Mouse (Mus musculus) forebrain, embryonic 14.5 days (tissue): ENCODE results near the gene Klhl11. TPM values are rescaled to one million over a fixed set of nuclear protein-coding genes. Genes with fewer than 3 reads are reported as not detected.

Experiments used
- ATAC-seq: fragments of 200-750 bp; cut with Nextera tagmentation; 2 replicates; pipeline ENCODE4 v1.8.0; 2017; ENCODE audit warnings: mild to moderate bottlenecking, moderate library complexity
- DNase-seq: peaks from one replicate; pipeline ENCODE4 v3.0.0-alpha.2; 2015; ENCODE audit warnings: low spot score
- H3K27ac ChIP-seq: fragments of 300-500 bp; sonication (generic); 2 replicates; pipeline ENCODE4 v1.5.1; 2014; ENCODE audit warnings: low read depth, mild to moderate bottlenecking, control low read depth, low read length, moderate library complexity
- H3K27me3 ChIP-seq: fragments of 300-500 bp; sonication (generic); replicated peaks from 2 replicates; pipeline ENCODE4 v1.6.1; 2014; ENCODE audit warnings: low read length, control low read depth, mixed read lengths; ENCODE audit not compliant: control insufficient read depth, insufficient read depth
- H3K36me3 ChIP-seq: fragments of 300-500 bp; sonication (generic); 2 replicates; pipeline ENCODE4 v1.6.1; 2014; ENCODE audit warnings: low read length, control low read depth; ENCODE audit not compliant: control insufficient read depth, insufficient read depth
- H3K4me1 ChIP-seq: fragments of 300-500 bp; sonication (generic); 2 replicates; pipeline ENCODE4 v1.6.1; 2014; ENCODE audit warnings: antibody characterized with exemption, low read length, control low read depth; ENCODE audit not compliant: control insufficient read depth, insufficient read depth
- H3K4me2 ChIP-seq: fragments of 300-500 bp; sonication (generic); 2 replicates; pipeline ENCODE4 v1.6.1; 2014; ENCODE audit warnings: mild to moderate bottlenecking, control low read depth, low read length
- H3K4me3 ChIP-seq: fragments of 300-500 bp; sonication (generic); 2 replicates; pipeline ENCODE4 v1.5.1; 2014; ENCODE audit warnings: low read depth, low read length, control low read depth
- H3K9ac ChIP-seq: fragments of 300-500 bp; sonication (generic); 2 replicates; pipeline ENCODE4 v1.6.1; 2014; ENCODE audit warnings: mild to moderate bottlenecking, low read length, control low read depth, moderate library complexity
- H3K9me3 ChIP-seq: fragments of 300-500 bp; sonication (generic); replicated peaks from 2 replicates; pipeline ENCODE4 v1.6.1; 2016; ENCODE audit warnings: low read length, control low read depth, mixed read lengths; ENCODE audit not compliant: control insufficient read depth
- WGBS: fragments of 180-500 bp; shearing (Covaris S2); extraction: QIAGEN DNeasy Blood & Tissue Kit; methylation state at CpG from one replicate; pipeline ENCODE4 v1.1.7; 2014; 5-methylcytosine and 5-hydroxymethylcytosine counted together
- polyA plus RNA-seq: library from polyadenylated mRNA; unstranded; fragments of >200 nt; fragmentation: Nextera tagmentation; extraction: Ambion mirVana; gene quantifications from 2 replicates; pipeline ENCODE4 v1.2.1, GENCODE M21; 2014

Gene Klhl11
- polyA plus RNA-seq, 1 experiment from 2014 or later: 15.2 TPM

DNA sequence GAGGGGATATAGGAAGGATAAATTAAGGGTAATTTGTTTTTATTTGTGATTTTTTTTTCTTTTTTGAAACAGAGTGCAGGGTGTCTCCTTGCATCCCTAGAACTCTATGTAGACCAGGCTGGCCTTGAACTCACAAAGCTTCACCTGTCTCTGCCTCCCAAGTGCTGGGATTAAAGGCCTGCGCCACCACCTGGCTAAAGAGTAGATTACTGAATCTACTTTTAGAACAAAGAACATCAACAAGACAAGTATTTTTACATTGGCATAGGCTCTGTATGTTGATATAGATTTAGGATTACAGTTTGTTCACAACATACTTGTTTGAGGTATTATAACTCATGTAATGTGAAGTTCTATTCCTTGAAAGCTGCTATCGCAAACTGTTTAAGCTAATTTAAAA, 38.0 kb upstream of the Klhl11 start:
- DNase-seq: no peak
- Histone ChIP-seq H3K4me2 (no peak overlapping the region), H3K4me1 (no peaks in the 10 kb centered on the region), H3K27me3 (no peaks in the 10 kb centered on the region), H3K4me3 (no peak overlapping the region), H3K36me3 (peaks cover 95% of the 10 kb centered on the region), H3K9ac (no peak overlapping the region), H3K9me3 (no peaks in the 10 kb centered on the region), H3K27ac (no peak overlapping the region)
- WGBS: 90% methylated on average over 2 of the region's 2 CpGs
- ATAC-seq: no peak

DNA sequence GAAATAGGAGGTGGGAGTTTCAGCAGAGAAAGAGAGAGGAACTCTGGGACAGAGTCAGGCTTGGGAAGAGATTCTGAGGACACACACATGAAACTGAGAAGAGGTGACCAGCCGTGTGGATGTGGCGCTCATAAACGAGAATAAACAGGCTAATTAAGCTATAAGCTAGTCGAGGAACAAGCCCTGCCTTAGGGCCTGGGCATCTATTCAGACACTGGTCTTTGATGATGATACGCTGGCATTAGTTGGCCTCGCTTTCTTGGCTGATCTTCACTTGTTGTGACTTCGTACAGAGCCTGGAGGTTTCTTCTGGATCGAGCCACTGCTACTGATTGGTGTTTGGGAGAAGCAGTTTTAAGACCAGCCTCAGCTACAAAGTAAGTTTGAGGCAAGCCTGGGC, 33.5 kb upstream of the Klhl11 start:
- Histone ChIP-seq H3K9me3 (no peaks in the 10 kb centered on the region), H3K4me2 (no peak overlapping the region), H3K27ac (no peak overlapping the region), H3K36me3 (peaks cover 95% of the 10 kb centered on the region), H3K9ac (no peak overlapping the region), H3K4me3 (no peak overlapping the region), H3K4me1 (no peaks in the 10 kb centered on the region), H3K27me3 (no peaks in the 10 kb centered on the region)
- DNase-seq (no peak), ATAC-seq (no peak)
- WGBS: 90% methylated on average over 8 of the region's 8 CpGs

DNA sequence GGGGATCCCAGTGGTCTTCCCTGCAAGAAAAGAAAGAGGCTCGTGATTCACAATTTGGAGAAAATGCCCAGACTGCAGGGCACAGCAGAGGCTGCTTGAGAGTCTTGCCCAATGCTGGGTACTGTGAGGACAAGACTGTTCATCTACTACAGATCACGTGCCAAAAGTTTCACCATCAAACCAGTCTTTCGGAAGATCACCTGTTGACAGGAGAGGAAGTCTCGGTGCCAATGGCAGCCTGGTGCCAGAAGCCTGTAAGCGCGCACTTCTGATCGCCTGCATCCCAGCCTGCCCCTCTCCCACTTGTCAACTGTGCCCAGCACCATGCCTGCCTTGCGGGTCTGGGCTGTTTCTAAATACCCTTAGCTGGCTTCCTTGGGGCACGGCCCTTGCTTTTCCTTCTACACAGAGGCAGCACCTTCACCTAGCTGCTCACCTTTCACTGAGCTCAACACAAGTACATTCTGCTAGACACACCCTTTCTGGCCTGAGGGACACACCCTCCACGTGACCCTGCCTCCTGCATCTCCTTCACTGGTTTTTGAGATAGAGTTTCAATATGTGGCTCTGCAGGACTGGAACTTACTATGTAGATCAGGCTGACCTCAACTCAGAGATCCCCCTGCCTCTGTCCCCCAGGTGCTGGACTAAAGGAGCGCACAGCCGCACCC, 32.6 kb upstream of the Klhl11 start:
- no peak for DNase-seq
- no peak for ATAC-seq
- H3K36me3 ChIP-seq: peaks cover 99% of the 10 kb centered on the region
- no peak overlapping the region for H3K27ac ChIP-seq
- WGBS: 96% methylated on average over 12 of the region's 12 CpGs
- no peaks in the 10 kb centered on the region for H3K9me3 ChIP-seq
- no peak overlapping the region for H3K4me2 ChIP-seq
- no peaks in the 10 kb centered on the region for H3K27me3 ChIP-seq
- no peaks in the 10 kb centered on the region for H3K4me1 ChIP-seq
- no peak overlapping the region for H3K9ac ChIP-seq
- no peak overlapping the region for H3K4me3 ChIP-seq

DNA sequence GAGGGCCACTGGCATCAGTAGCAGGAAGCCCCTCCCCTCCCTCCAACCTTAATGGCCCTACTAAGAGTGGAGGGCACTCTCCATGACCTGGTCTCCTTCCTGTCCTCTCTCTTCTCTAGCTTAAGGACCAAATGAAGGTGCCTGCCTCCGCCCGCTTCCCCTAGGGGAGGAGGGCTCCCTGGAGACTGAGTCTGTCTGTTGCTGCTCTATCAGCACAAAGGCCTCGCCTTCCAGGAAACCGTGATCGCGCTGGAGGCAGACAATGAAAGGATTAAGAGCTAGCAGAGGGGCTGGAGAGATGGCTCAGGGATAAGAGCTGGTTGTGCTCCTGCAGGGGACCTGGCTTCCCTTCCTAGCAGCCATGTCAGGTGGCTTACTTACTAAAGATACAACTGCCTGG, 28.8 kb upstream of the Klhl11 start:
- H3K27me3 ChIP-seq: no peaks in the 10 kb centered on the region
- no peaks in the 10 kb centered on the region for H3K9me3 ChIP-seq
- no peak overlapping the region for H3K27ac ChIP-seq
- no peak overlapping the region for H3K4me3 ChIP-seq
- H3K4me1 ChIP-seq: no peaks in the 10 kb centered on the region
- DNase-seq: no peak
- no peak for ATAC-seq
- H3K4me2 ChIP-seq: no peak overlapping the region
- peaks cover 100% of the 10 kb centered on the region for H3K36me3 ChIP-seq
- H3K9ac ChIP-seq: no peak overlapping the region
- 7% methylated on average over 6 of the region's 6 CpGs for WGBS

DNA sequence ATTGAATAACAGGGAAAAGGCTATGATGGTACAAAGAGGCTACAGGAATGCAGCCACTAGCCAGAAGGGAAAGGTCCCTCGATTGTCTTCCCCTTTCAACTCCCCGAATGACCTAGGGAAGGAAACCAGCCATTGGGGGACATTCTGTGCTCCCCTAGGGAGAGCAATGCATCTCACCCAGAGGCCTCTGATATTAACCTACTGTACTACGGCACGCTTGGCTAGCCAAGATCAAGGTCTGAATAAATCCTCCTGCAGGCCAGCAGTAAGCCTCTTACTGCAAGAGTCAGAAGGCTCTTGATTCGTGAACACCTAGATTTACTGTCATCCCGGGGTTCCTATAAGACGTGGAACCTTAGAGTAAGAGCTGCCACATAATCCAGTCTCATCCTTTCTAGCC, 28.1 kb upstream of the Klhl11 start:
- ATAC-seq: no peak
- H3K4me1 ChIP-seq: no peaks in the 10 kb centered on the region

DNA sequence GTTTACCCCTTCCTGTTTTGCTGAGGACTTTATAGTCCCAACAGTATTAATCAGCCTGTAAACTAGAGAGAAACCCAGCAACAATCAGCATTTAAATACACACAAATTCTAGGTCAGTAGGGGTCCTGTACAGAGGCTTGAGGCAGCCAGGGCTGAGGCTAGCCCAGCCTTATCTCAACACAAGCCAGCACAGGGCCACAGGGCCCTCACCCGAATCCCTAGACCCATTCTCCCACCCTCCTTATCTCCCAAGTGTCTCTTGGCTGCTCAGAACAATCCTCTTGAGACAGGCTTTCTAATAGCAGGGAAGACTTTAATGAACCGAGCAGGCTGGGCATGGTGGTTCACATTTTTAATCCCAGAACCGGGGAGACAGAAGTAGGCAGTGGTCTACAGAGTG, 27.7 kb upstream of the Klhl11 start:
- Histone ChIP-seq H3K36me3 (peaks cover 100% of the 10 kb centered on the region), H3K9me3 (no peaks in the 10 kb centered on the region), H3K4me3 (no peak overlapping the region), H3K27ac (no peak overlapping the region), H3K27me3 (no peaks in the 10 kb centered on the region), H3K4me2 (no peak overlapping the region), H3K9ac (no peak overlapping the region), H3K4me1 (no peaks in the 10 kb centered on the region)
- 80% methylated on average over 3 of the region's 3 CpGs for WGBS
- DNase-seq (no peak), ATAC-seq (no peak)

More for the DNA sequence above, 28.1 kb upstream of the Klhl11 start:
- no peak overlapping the region for H3K4me2 ChIP-seq
- H3K9me3 ChIP-seq: no peaks in the 10 kb centered on the region
- no peaks in the 10 kb centered on the region for H3K27me3 ChIP-seq
- peaks cover 100% of the 10 kb centered on the region for H3K36me3 ChIP-seq
- no peak overlapping the region for H3K27ac ChIP-seq
- WGBS: 78% methylated on average over 7 of the region's 7 CpGs
- H3K9ac ChIP-seq: no peak overlapping the region
- DNase-seq: no peak
- no peak overlapping the region for H3K4me3 ChIP-seq

DNA sequence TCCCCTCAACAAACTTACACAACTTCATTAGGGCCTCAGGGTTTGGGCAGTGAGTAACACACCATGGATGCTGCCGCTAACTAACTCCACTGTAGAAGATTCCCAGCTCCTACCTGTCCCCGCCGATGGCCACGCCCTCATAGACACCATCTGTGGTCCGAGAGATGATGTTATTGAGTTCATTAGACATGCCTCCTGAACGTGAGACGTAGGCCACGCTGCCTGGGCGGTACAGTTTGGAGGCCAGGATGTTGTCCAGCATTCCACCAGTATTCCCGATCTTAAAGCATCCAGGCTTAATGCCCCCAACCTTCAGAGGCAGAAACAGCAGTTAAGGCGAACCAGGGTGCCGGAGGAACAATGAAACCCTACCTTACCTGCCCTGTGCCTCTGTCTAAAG, 21.2 kb upstream of the Klhl11 start:
- Histone ChIP-seq H3K27ac (no peak overlapping the region), H3K27me3 (no peaks in the 10 kb centered on the region), H3K4me2 (no peak overlapping the region), H3K9ac (no peak overlapping the region), H3K4me3 (no peak overlapping the region), H3K4me1 (no peaks in the 10 kb centered on the region), H3K9me3 (no peaks in the 10 kb centered on the region), H3K36me3 (peaks cover 96% of the 10 kb centered on the region)
- ATAC-seq: no peak
- no peak for DNase-seq
- 93% methylated on average over 12 of the region's 12 CpGs for WGBS

DNA sequence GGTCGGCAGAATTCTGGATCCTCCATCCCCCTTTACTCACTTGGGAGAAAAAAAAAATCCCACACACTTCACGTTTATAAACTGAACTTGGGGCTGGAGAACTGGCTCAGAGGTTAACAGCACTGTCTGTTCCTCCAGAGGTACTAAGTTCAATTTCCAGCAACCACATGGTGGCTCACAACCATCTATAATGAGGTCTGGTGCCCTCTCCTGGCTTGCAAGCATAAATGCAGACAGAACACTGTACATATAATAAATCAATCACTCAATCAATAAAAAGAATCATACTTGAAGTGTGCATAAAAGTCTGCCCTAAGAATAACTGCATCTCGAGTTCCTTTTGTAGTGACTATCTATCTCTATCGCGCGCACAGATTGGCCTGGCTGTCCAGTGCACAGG, 18.4 kb upstream of the Klhl11 start:
- WGBS: 91% methylated on average over 6 of the region's 6 CpGs
- Histone ChIP-seq H3K4me2 (no peak overlapping the region), H3K4me3 (no peak overlapping the region), H3K9me3 (no peaks in the 10 kb centered on the region), H3K27me3 (no peaks in the 10 kb centered on the region), H3K4me1 (no peaks in the 10 kb centered on the region), H3K9ac (no peak overlapping the region), H3K27ac (no peak overlapping the region), H3K36me3 (peaks cover 96% of the 10 kb centered on the region)
- ATAC-seq (no peak), DNase-seq (peak; percentile 17)

DNA sequence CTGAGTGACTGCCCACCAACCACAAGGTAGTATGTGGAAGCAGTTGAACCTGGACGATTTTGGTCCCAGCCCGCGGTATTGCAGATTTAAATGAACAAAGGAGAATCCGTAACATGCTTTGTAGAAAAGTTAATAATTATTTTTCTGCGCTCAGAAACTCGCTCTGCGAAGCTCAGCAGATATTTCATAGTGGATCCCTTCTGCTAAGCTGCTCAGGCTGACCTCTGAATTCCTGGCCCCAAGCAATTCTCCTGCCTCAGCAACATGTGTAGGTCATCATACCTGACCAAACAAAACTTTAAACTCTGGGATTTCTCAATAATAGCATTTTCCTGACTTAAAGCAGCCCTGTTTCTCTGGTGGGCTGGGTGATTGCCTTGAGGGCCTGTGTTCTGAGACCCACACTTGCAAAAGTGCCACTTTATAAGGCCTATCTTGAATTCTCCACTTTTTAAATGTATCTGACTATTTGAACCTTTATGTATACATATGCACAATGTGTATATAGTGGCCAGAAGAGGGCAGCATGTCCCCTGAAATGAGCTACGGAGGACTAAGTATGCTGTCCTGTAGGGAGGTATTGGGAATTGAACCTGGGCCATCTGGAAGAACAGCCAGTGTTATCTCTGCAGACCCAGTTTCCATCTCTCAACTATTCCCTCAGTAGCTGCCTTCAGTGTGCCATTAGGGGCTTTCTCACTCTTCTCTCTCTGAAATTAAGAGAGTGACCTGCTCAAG, 13.4 kb upstream of the Klhl11 start:
- Histone ChIP-seq H3K9me3 (no peaks in the 10 kb centered on the region), H3K4me1 (no peaks in the 10 kb centered on the region), H3K4me3 (no peak overlapping the region), H3K27ac (no peak overlapping the region), H3K4me2 (no peak overlapping the region), H3K9ac (no peak overlapping the region), H3K36me3 (peaks cover 100% of the 10 kb centered on the region), H3K27me3 (no peaks in the 10 kb centered on the region)
- DNase-seq: peak; percentile 56
- ATAC-seq: no peak
- 86% methylated on average over 8 of the region's 8 CpGs for WGBS
